Mouse (Mus musculus) bone marrow, adult 2 months (tissue): ENCODE data around the gene Crebzf.

Source experiments
- CTCF ChIP-seq: fragments of 200-500 bp; IDR thresholded peaks from 2 replicates; pipeline ENCODE4 v1.5.1; 2011; ENCODE audit warnings: low read length, control low read depth; ENCODE audit not compliant: control insufficient read depth, insufficient read depth
- POLR2A ChIP-seq: fragments of 200-500 bp; IDR thresholded peaks from 2 replicates; pipeline ENCODE4 v1.6.1; 2011; ENCODE audit warnings: low read depth, mild to moderate bottlenecking, control low read depth, low read length, borderline replicate concordance; ENCODE audit not compliant: control insufficient read depth

DNA sequence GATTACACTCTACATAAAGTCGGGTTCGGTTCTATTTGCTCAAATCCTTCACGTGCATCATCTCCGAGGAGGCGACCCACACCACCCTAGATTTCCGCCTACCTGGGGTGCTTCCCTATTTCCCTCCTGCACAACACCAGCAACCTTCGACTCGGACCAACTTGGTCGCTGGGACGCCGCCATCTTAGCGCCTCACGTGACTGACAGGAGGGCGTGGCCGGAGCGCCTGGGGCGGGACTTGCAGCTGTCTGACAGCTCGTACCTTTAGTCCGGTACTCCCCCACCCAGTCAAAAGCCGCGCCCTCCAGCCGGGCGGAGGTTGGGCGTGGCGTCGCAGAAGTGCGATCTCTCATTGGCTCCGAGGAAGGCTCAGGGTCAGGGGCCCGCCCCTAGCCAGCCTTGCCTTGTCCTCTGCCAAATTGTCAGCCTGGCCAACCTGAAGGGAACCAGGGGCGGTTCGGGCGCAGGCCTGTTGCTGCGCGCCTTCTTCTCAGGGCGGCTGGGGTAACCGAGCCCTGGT, 33.3 kb downstream of the Crebzf start, which contains the start of gene Tmem126b:
- TF ChIP-seq POLR2A (peak; percentile 90), CTCF (no peak)
